Mouse (Mus musculus): ENCODE measurements around the gene Ccdc136.

DNA sequence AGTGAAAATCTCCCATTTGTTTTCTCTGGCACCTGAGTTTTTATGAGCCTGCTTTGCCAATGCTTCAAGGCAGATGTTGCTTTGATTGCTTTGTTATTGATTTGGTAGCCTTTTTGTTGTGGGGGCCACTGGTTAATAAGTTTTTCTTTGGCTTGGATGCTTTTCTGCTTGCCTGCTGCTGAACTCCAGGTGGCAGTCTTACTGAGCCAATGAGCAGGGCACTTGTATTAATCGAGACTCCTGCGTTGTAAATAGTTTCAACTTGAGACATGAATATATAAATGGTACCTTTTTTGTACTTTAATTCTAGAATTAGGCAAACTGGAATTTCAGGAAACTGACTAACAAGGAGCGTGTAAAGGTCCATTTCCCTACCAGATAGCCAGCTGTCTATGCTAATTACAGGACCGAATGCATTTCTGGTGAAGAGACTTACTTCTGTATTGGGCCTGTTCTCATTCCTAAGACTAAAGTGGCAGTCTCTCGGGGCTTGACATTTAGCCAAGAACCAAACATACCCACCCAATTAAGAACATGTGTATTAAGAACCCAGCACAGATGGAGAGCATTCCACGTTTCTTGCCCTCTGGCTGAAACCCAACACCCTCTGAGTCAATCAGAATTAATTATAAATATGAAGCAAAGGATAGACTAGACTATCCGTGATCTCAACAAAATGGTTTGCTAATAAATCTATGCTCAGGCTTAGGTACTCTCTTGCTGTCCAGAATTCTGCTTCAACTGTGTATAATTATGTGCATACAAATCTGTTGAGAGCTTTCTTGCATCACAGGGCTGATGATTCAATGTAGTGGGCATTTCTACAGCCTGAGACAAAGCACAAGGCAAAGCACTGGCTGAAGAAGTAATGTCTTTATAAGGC lies 33.6 kb upstream of the Ccdc136 start:
- no peak for TF ChIP-seq CTCF (IDR thresholded peaks at IDR 0.05; ENCODE audit: low read depth, low read length)
- TF ChIP-seq GATA1 (IDR thresholded peaks at IDR 0.05; ENCODE audit: borderline replicate concordance, low read length): no peak
- no peak for TF ChIP-seq TAL1 (conservative IDR thresholded peaks at IDR 0.05; ENCODE audit: low read depth, low read length)

Measured in G1E (cell line).